Mouse (Mus musculus) heart, adult 9 months (tissue): ENCODE results near the gene Plce1.
A peak's percentile ranks its signal among the peaks of the same experiment; 100 is the strongest.

Experiments
- DNase-seq, 2 experiments: peaks; one replicate each; pipeline ENCODE4 v3.0.0; 2022; ENCODE audit warnings: low spot score in 2 of 2

Gene Plce1

GRCm38 (mm10) chr19:38480731-38481621 is at the start of gene Plce1:
TSS of gene Plce1 (plus strand) at chr19:38481109.
- peak; percentile 37 to 45 for DNase-seq

GRCm38 (mm10) chr19:38431326-38431725 is 49.6 kb upstream of the Plce1 start:
- no peak for DNase-seq

- DNase-seq, result no peak
Measured at GRCm38 (mm10) chr19:38432021-38432420, 48.9 kb upstream of the Plce1 start.

- peak; percentile 41 to 45 for DNase-seq
Measured at GRCm38 (mm10) chr19:38433381-38433780, 47.5 kb upstream of the Plce1 start.

- DNase-seq, result no peak
Measured at GRCm38 (mm10) chr19:38435221-38435620, 45.7 kb upstream of the Plce1 start.

- DNase-seq, result no peak
Measured at GRCm38 (mm10) chr19:38441860-38442259, 39.0 kb upstream of the Plce1 start.

GRCm38 (mm10) chr19:38445758-38446157 is 35.2 kb upstream of the Plce1 start:
- DNase-seq, result no peak

- no peak for DNase-seq
Measured at GRCm38 (mm10) chr19:38455228-38455627, 25.7 kb upstream of the Plce1 start.

- no peak for DNase-seq
Measured at GRCm38 (mm10) chr19:38458996-38459395, 21.9 kb upstream of the Plce1 start.

- DNase-seq, result peak in 1 of 2 experiments; percentile 11
Measured at GRCm38 (mm10) chr19:38460696-38461095, 20.2 kb upstream of the Plce1 start.

GRCm38 (mm10) chr19:38470257-38470893 is 10.5 kb upstream of the Plce1 start:
- DNase-seq, result no peak

- no peak for DNase-seq
Measured at GRCm38 (mm10) chr19:38475394-38475793, 5.5 kb upstream of the Plce1 start.

- DNase-seq, result no peak
Measured at GRCm38 (mm10) chr19:38478286-38478685, 2.6 kb upstream of the Plce1 start.

- peak; percentile 50 to 66 for DNase-seq
Measured at GRCm38 (mm10) chr19:38478948-38479347, 2.0 kb upstream of the Plce1 start.

- DNase-seq, result no peak
Measured at GRCm38 (mm10) chr19:38479473-38479872, 1.4 kb upstream of the Plce1 start.

- no peak for DNase-seq
Measured at GRCm38 (mm10) chr19:38480156-38480720, 671 bp upstream of the Plce1 start.

- DNase-seq, result no peak
Measured at GRCm38 (mm10) chr19:38481906-38482305, 997 bp downstream of the Plce1 start.

GRCm38 (mm10) chr19:38482406-38483181 is 1.7 kb downstream of the Plce1 start:
- no peak for DNase-seq

GRCm38 (mm10) chr19:38485779-38486555 is 5.1 kb downstream of the Plce1 start:
- DNase-seq, result no peak

GRCm38 (mm10) chr19:38487501-38487900 is 6.6 kb downstream of the Plce1 start:
- no peak for DNase-seq
